Mouse (Mus musculus) heart, postnatal 10 days (tissue): ENCODE data around the gene Dab2ip. TPM values are rescaled to one million over a fixed set of nuclear protein-coding genes. Genes with fewer than 3 reads are reported as not detected.

ENCODE experiments used
- DNase-seq, 2 experiments: peaks; one replicate each; pipeline ENCODE4 v3.0.0; 2021
- intact Hi-C: fragments of 180-260 bp; cut with DNase I; formaldehyde crosslinking; loops from one replicate; pipeline ENCODE4 v1.15.1; 2025
- total RNA-seq, 2 experiments: library from RNA; stranded (reverse); gene quantifications; 2 replicates each; pipeline ENCODE4 v1.2.3; 2021

Dab2ip gene
- total RNA-seq, 2 experiments from 2014 or later, result 55.7 to 64.7 TPM

GRCm38 (mm10) chr2:35550097-35550496, 8.0 kb upstream of the Dab2ip start:
- intact Hi-C loops, result loop anchor here (5.0 kb wide), 1 partner anchor 47 kb away; no protein-coding TSS in a partner anchor
- no peak for DNase-seq

GRCm38 (mm10) chr2:35556918-35557486, 1.1 kb upstream of the Dab2ip start:
- no peak for DNase-seq
- intact Hi-C loops, result no loop called here

GRCm38 (mm10) chr2:35558826-35559550, 922 bp downstream of the Dab2ip start:
- DNase-seq, result peak in 1 of 2 experiments; percentile 21
- intact Hi-C loops, result no loop called here

- intact Hi-C loops, result no loop called here
- peak; percentile 63 to 69 for DNase-seq
Observed at GRCm38 (mm10) chr2:35559551-35559835, 1.4 kb downstream of the Dab2ip start.

GRCm38 (mm10) chr2:35563722-35564121, 5.7 kb downstream of the Dab2ip start:
- intact Hi-C loops, result no loop called here
- DNase-seq, result peak; percentile 45 to 61

- intact Hi-C loops, result no loop called here
Observed at GRCm38 (mm10) chr2:35565051-35565836, 7.2 kb downstream of the Dab2ip start.

GRCm38 (mm10) chr2:35566957-35567693, 9.1 kb downstream of the Dab2ip start:
- intact Hi-C loops, result no loop called here
- DNase-seq, result peak in 1 of 2 experiments; percentile 39

More at GRCm38 (mm10) chr2:35565051-35565836, 7.2 kb downstream of the Dab2ip start:
- DNase-seq, result no peak

GRCm38 (mm10) chr2:35567694-35568149, 9.7 kb downstream of the Dab2ip start:
- intact Hi-C loops, result no loop called here
- DNase-seq, result no peak

- no peak for DNase-seq
- intact Hi-C loops, result no loop called here
Observed at GRCm38 (mm10) chr2:35570743-35571142, 12.7 kb downstream of the Dab2ip start.

GRCm38 (mm10) chr2:35574643-35575042, 16.6 kb downstream of the Dab2ip start:
- DNase-seq, result no peak
- intact Hi-C loops, result no loop called here

GRCm38 (mm10) chr2:35576675-35577074, 18.6 kb downstream of the Dab2ip start:
- DNase-seq, result no peak
- intact Hi-C loops, result no loop called here

- no peak for DNase-seq
- intact Hi-C loops, result no loop called here
Observed at GRCm38 (mm10) chr2:35580111-35580510, 22.0 kb downstream of the Dab2ip start.

- DNase-seq, result peak; percentile 80 to 83
Observed at GRCm38 (mm10) chr2:35581501-35582340, 23.7 kb downstream of the Dab2ip start.

GRCm38 (mm10) chr2:35582341-35582941, 24.4 kb downstream of the Dab2ip start:
- DNase-seq, result peak; percentile 78 to 80
- intact Hi-C loops, result loop anchor here (2.0 kb wide), 1 partner anchor 38 kb away; no protein-coding TSS in a partner anchor

More at GRCm38 (mm10) chr2:35581501-35582340, 23.7 kb downstream of the Dab2ip start:
- intact Hi-C loops, result loop anchor here (2.0 kb wide), 1 partner anchor 37 kb away; no protein-coding TSS in a partner anchor

GRCm38 (mm10) chr2:35583406-35583805, 25.3 kb downstream of the Dab2ip start:
- intact Hi-C loops, result loop anchor here (2.0 kb wide), 1 partner anchor 39 kb away; no protein-coding TSS in a partner anchor
- DNase-seq, result no peak

- intact Hi-C loops, result no loop called here
- no peak for DNase-seq
Observed at GRCm38 (mm10) chr2:35584011-35584410, 25.9 kb downstream of the Dab2ip start.

- peak; percentile 71 to 74 for DNase-seq
- intact Hi-C loops, result no loop called here
Observed at GRCm38 (mm10) chr2:35588368-35588767, 30.3 kb downstream of the Dab2ip start.

GRCm38 (mm10) chr2:35589385-35589784, 31.3 kb downstream of the Dab2ip start:
- intact Hi-C loops, result no loop called here
- DNase-seq, result no peak

GRCm38 (mm10) chr2:35589800-35590199, 31.7 kb downstream of the Dab2ip start:
- intact Hi-C loops, result no loop called here
- DNase-seq, result peak; percentile 83 to 87
